Mouse (Mus musculus) mouse embryonic stem cell (cell line): ENCODE results near the gene Fam161a.

Experiments used
- in situ Hi-C, 2 experiments: fragments of 300-500 bp; cut with MboI; formaldehyde crosslinking; loops; 1 replicate in 1 of 2; 3 replicates in 1 of 2; pipeline ENCODE4 v1.14.3; 2019 to 2020; ENCODE audit warnings: low sequenced_read_pairs in 2 of 2, low pct_unique_long_range_greater_than_20kb in 1 of 2, mixed read lengths in 1 of 2; ENCODE audit not compliant: unreplicated experiment in 1 of 2

Gene Fam161a

GRCm38 (mm10) chr11:22985510-22985909 lies 21.8 kb upstream of the Fam161a start:
- in situ Hi-C loops = no loop called here

DNA sequence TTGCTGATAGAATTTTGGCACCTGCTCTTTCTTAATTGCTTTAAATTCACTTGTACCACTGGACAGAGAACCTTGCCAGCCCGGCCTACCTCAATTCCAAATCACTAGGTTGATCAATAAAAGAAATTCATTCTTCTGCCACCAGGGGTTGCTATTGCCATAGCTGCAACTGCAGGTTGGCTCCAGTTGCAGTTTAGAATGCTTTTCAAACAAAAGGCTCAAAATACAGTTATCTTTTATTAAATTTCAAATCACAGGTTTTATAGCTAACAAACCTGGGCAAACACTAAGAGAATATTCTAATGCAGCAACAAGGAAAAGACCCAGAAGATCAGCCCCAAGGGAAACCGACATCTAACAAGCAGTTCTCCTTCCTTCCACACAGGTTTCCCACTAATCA lies 20.0 kb upstream of the Fam161a start:
- in situ Hi-C loops = no loop called here

DNA sequence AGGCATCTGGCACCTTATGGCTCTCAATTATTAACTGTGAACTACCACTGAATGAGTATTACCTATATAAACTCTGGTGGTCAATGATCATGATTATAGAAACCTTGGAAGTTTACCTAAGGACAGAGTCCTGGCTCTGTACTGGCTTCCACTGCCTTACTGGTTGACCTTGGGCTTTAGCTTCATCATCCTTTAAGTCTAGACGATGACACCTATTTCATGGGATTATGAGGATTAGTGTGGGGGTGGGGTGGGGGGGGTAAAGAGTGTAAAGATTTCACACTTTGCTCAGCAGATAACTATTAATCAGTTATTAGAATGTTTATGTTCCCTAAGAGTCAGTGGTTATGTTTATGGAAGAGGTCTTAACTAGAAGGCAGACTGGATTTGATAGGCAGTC lies 17.5 kb upstream of the Fam161a start:
- in situ Hi-C loops = loop anchor here in 1 of 2 experiments (10.0 kb wide), 1 partner anchor 495 kb away; no protein-coding TSS in a partner anchor

DNA sequence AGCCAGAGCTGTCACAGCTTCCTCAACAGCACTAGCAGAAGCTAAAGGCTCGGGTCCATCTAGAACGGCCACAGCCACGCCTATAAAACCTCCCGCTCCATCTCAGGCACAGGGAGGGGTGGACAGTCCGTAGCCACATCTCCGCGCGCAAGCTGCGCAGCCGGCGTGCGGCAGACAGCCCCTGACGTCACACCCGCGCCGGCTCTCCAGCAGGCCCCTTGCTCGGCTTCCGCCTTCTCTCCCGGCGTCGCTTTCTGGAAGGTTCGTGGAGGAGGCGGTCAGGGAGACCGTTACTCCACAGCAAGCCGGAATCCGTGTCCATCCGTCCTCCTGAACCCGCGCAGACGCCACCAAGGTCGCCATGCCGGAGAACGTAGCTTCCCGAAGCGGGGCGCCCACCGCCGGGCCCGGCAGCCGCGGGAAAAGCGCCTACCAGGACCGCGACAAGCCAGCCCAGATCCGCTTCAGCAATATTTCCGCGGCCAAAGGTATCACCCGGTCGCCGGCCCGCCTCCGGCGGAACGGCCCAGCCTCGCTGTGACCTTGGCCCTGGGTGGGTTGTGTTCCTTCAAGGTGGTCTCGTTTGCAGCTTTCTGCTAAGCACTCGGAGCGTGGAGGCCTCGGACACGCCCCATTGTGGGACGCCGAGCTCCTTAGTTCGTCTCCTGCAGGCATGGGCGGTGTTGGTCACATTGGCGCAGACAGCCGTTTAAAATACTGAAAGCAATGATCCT lies 16.8 kb upstream of the Fam161a start, which contains the start of gene Cct4:
Cct4 (plus strand) TSS at position 127 of the 734 bp plus-strand sequence.
- in situ Hi-C loops = loop anchor here in 1 of 2 experiments (10.0 kb wide), 1 partner anchor 494 kb away; no protein-coding TSS in a partner anchor

- in situ Hi-C loops = loop anchor here in 1 of 2 experiments (10.0 kb wide), 1 partner anchor 493 kb away; no protein-coding TSS in a partner anchor
Observed at GRCm38 (mm10) chr11:22991218-22991835, 16.0 kb upstream of the Fam161a start.

- in situ Hi-C loops = loop anchor here in 1 of 2 experiments (10.0 kb wide), 1 partner anchor 491 kb away; no protein-coding TSS in a partner anchor
Observed at GRCm38 (mm10) chr11:22994271-22994670, 13.1 kb upstream of the Fam161a start.

- in situ Hi-C loops = loop anchor here in 1 of 2 experiments (10.0 kb wide), 1 partner anchor 489 kb away; no protein-coding TSS in a partner anchor
Observed at GRCm38 (mm10) chr11:22995461-22995860, 11.9 kb upstream of the Fam161a start.

DNA sequence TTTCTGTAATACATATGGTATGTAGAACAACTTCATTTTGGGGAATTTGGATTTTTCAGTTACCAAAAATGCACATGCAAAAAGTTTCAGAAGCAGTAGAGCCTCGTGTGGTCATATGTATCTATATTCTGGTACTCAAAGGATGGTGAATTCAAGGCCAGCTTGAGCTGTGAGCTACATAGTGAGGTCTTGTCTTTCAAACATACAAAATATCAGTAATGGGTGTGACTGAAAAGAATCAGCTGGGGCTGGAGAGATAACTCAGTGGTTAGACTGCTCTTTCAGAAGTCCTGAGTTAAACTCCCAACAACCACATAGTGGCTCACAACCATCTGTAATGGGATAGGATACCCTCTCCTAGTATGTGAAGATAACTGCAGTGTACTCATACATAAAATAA lies 9.0 kb upstream of the Fam161a start:
- in situ Hi-C loops = loop anchor here in 1 of 2 experiments (10.0 kb wide), 1 partner anchor 486 kb away; no protein-coding TSS in a partner anchor

DNA sequence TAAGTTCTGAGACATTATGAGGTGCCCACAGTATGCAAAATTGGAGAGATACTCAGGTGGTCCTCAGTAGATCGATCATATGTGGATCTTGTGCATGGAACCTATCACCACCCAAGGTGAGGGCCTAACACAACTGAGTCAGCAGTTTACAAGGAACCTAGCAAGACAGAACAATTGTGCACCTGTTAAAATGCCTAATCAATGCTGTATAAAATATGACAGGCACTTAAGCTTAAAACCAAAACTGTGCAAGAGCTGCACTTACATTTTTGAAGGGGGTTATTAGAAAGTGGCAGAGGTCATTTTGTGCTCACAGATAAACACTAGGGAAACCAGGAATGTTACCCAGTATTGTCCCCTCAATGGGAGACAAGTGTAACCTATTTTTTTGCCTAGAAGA lies 2.1 kb upstream of the Fam161a start:
- in situ Hi-C loops = loop anchor here (5.0 to 25.0 kb wide), 2 partner anchors 132 to 262 kb away; no protein-coding TSS in a partner anchor

DNA sequence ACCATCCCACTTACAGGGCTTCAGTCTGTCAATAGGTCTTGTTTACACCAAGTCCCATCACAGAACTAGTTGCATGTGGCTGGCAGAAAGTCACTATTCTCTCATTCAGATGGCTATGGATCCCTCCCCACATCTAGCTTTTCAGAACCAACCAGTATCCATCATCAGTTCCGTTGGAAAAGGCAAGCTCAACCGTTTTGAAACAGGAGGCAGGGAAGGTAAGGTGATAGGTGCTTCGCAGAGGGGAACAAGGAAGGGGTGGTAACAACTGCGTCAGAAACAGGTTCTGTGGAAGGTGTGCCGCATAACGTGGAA lies 208 bp upstream of the Fam161a start:
- in situ Hi-C loops = loop anchor here (5.0 to 25.0 kb wide), 2 partner anchors 130 to 260 kb away; no protein-coding TSS in a partner anchor

GRCm38 (mm10) chr11:23008181-23008823 lies 971 bp downstream of the Fam161a start:
- in situ Hi-C loops = loop anchor here (5.0 to 25.0 kb wide), 2 partner anchors 129 to 259 kb away; no protein-coding TSS in a partner anchor

DNA sequence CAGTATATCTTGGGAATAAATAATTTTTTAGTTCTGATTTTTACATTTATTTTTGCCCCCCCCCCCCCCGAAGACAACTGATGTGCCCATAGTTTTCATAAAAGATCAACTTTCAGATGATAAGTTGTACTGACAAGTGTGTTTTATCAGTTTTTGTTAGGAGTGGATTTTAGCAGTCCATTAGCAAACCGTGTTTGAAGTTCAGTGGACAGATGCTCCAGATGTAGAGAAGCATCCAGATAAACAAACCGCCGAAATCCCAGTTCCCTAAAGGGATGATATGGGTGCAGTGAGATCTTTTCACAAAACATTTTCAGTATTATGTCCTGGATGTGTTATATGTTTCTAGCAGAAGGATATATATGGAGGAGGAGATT lies 1.5 kb downstream of the Fam161a start:
- in situ Hi-C loops = loop anchor here (5.0 to 25.0 kb wide), 2 partner anchors 128 to 258 kb away; no protein-coding TSS in a partner anchor

GRCm38 (mm10) chr11:23013096-23013495 lies 5.8 kb downstream of the Fam161a start:
- in situ Hi-C loops = loop anchor here in 1 of 2 experiments (25.0 kb wide), 1 partner anchor 124 kb away; no protein-coding TSS in a partner anchor

- in situ Hi-C loops = loop anchor here in 1 of 2 experiments (25.0 kb wide), 1 partner anchor 124 kb away; no protein-coding TSS in a partner anchor
Observed at GRCm38 (mm10) chr11:23013580-23014294, 6.4 kb downstream of the Fam161a start.

- in situ Hi-C loops = loop anchor here in 1 of 2 experiments (25.0 kb wide), 1 partner anchor 122 kb away; no protein-coding TSS in a partner anchor
Observed at GRCm38 (mm10) chr11:23014996-23015395, 7.7 kb downstream of the Fam161a start.

- in situ Hi-C loops = loop anchor here in 1 of 2 experiments (25.0 kb wide), 1 partner anchor 119 kb away; no protein-coding TSS in a partner anchor
Observed at GRCm38 (mm10) chr11:23017943-23018342, 10.6 kb downstream of the Fam161a start.

DNA sequence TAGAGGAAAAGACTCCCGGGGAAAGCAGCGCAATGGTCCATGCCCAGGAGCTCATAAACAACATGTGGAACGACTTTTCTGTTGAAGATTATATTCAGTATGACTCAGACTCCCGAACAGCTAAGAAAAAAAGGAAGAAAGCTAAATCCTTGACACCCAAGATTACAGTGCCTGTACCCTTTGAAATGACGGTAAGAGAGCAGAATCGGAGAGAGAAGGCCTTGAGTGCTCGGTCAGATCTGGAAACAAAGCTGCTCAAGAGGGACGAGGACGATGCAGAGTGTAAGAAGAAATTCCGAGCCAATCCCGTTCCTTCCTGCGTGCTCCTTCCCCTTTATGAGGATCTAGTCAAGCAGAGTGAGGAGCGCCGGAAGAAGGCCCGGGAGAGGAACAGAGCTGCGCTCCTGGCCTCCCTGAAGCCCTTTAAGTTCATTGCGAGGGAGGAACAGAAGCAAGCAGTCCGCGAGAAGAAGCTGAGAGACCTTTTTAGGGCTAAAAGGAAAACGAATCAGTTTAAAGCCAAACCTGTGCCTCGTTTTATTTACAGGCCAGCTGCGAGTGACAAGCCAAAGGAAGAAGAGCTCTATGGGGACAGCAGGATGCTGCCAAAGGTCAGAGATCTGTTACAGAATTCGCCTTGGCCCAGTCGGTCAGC lies 12.9 kb downstream of the Fam161a start:
- in situ Hi-C loops = loop anchor here in 1 of 2 experiments (25.0 kb wide), 1 partner anchor 117 kb away; no protein-coding TSS in a partner anchor
